Mouse (Mus musculus) hindbrain, embryonic 11.5 days (tissue): ENCODE measurements around the gene Snrpc. TPM values are rescaled to one million over a fixed set of nuclear protein-coding genes. Genes with fewer than 3 reads are reported as not detected.

Experiments used
- ATAC-seq: fragments of 200-750 bp; cut with Nextera tagmentation; 2 replicates; pipeline ENCODE4 v1.8.0; 2017; ENCODE audit warnings: mild to moderate bottlenecking, moderate TSS enrichment, moderate library complexity; ENCODE audit not compliant: low FRiP score
- DNase-seq: peaks from one replicate; pipeline ENCODE4 v3.0.0-alpha.2; 2015; ENCODE audit warnings: low spot score
- H3K27ac ChIP-seq: fragments of 300-500 bp; sonication (generic); 2 replicates; pipeline ENCODE4 v1.5.1; 2014; ENCODE audit warnings: mild to moderate bottlenecking, low read depth, low read length
- H3K27me3 ChIP-seq: fragments of 300-500 bp; sonication (generic); 2 replicates; pipeline ENCODE4 v1.6.1; 2014; ENCODE audit warnings: mild to moderate bottlenecking, low read length, moderate library complexity, mixed read lengths; ENCODE audit not compliant: control insufficient read depth, insufficient read depth
- H3K36me3 ChIP-seq: fragments of 300-500 bp; sonication (generic); 2 replicates; pipeline ENCODE4 v1.6.1; 2014; ENCODE audit warnings: mild to moderate bottlenecking, low read length, moderate library complexity, mixed read lengths; ENCODE audit not compliant: control insufficient read depth, insufficient read depth
- H3K4me1 ChIP-seq: fragments of 300-500 bp; sonication (generic); replicated peaks from 2 replicates; pipeline ENCODE4 v1.6.1; 2014; ENCODE audit warnings: low read length, mixed read lengths; ENCODE audit not compliant: control insufficient read depth, insufficient read depth
- H3K4me2 ChIP-seq: fragments of 300-500 bp; sonication (generic); replicated peaks from 2 replicates; pipeline ENCODE4 v1.6.1; 2014; ENCODE audit warnings: mild to moderate bottlenecking, low read depth, low read length
- H3K4me3 ChIP-seq: fragments of 300-500 bp; sonication (generic); 2 replicates; pipeline ENCODE4 v1.5.1; 2014; ENCODE audit warnings: low read depth, low read length
- H3K9ac ChIP-seq: fragments of 300-500 bp; sonication (generic); 2 replicates; pipeline ENCODE4 v1.6.1; 2014; ENCODE audit warnings: low read depth, low read length
- H3K9me3 ChIP-seq: fragments of 300-500 bp; sonication (generic); 2 replicates; pipeline ENCODE4 v1.6.1; 2016; ENCODE audit warnings: low read length; ENCODE audit not compliant: control insufficient read depth
- WGBS: fragments of 180-500 bp; shearing (Covaris S2); extraction: QIAGEN DNeasy Blood & Tissue Kit; methylation state at CpG from one replicate; pipeline ENCODE4 v1.1.7; 2014; 5-methylcytosine and 5-hydroxymethylcytosine counted together
- polyA plus RNA-seq: library from polyadenylated mRNA; unstranded; fragments of >200 nt; fragmentation: Nextera tagmentation; extraction: Ambion mirVana; gene quantifications from 2 replicates; pipeline ENCODE4 v1.2.1, GENCODE M21; 2014

Gene Snrpc
- polyA plus RNA-seq, 1 experiment from 2014 or later = 344 TPM

DNA sequence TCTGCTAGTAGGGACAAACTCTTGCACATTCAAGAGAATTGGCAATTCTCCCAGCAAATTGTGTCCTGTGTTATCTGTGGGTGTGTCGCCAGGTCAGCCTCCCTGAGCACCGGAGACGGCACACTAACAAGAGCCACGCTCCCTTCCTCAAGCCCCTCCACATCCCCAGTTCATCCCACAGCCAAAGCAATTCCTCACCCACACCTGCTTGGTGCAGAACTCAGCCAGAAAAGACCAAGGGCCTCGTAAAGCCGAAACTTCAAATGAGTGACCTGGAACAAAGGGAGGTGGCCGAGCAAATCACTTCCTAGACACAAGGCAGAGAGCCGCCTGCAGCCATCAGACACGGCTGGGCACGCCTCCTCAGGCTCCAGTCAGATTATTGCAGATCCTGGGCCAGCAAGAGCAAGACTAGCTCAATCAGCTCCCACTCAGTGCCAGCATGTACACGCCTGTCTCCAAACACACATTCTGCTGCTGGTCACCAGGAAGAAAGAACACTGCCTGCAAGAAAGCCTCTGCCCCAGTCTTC, 40.5 kb upstream of the Snrpc start:
- no peaks in the 10 kb centered on the region for H3K36me3 ChIP-seq
- no peaks in the 10 kb centered on the region for H3K27me3 ChIP-seq
- peaks cover 6% of the 10 kb centered on the region for H3K4me1 ChIP-seq
- ATAC-seq (no peak; the same call in 1 of the 2 replicates), DNase-seq (peak; percentile 52)
- no peaks in the 10 kb centered on the region for H3K9me3 ChIP-seq
- 48% methylated on average over 11 of the region's 11 CpGs for WGBS
- no peak overlapping the region for H3K4me3 ChIP-seq
- peak overlapping the region; percentile 54 for H3K9ac ChIP-seq
- H3K4me2 ChIP-seq = no peak overlapping the region; the same call in 1 of the 2 replicates
- peak overlapping the region; percentile 93 for H3K27ac ChIP-seq

DNA sequence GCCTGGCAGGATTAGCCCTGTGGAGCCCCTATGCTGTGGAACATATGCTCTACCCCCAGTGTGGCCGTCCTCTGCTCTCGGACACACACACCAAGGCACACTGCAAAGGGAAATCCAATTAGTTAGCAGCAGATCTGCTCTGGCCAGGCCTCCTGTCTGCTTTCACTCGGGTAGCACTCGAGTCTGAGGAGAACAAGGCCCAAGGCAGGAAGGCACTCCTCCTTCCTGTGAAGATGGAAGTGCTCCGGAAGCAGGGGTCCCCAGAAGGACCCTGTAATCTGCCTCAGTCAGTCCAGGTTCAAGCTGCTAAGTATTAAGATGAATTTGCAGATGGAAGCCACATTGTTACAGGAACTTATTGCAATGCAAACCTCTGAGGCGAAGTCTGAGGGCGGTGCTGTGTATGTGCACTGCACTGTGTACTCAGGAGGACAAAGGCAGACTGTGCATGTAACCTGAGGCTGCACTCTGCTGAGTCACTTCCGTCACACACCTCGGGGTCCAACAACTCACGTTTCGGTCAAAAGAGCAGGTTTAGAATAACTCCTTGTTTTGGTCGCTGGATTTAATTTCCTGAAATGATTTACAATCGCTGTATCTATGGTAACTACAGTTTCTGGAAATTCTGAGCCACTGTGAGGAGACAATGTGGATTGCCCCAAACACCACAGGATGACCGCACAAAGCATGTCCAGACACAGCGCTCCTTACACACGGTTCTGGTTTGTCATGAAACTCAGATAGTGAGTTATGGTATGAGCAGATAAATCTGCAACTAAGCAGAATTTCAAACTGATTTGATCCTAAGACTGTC, 38.0 kb upstream of the Snrpc start:
- Histone ChIP-seq H3K4me3 (no peak overlapping the region), H3K36me3 (no peaks in the 10 kb centered on the region), H3K9me3 (no peaks in the 10 kb centered on the region), H3K27me3 (no peaks in the 10 kb centered on the region), H3K4me1 (peaks cover 6% of the 10 kb centered on the region), H3K27ac (peak overlapping the region; percentile 82), H3K9ac (no peak overlapping the region), H3K4me2 (no peak overlapping the region)
- WGBS = 63% methylated on average over 16 of the region's 16 CpGs
- ATAC-seq (no peak), DNase-seq (peak; percentile 36)

DNA sequence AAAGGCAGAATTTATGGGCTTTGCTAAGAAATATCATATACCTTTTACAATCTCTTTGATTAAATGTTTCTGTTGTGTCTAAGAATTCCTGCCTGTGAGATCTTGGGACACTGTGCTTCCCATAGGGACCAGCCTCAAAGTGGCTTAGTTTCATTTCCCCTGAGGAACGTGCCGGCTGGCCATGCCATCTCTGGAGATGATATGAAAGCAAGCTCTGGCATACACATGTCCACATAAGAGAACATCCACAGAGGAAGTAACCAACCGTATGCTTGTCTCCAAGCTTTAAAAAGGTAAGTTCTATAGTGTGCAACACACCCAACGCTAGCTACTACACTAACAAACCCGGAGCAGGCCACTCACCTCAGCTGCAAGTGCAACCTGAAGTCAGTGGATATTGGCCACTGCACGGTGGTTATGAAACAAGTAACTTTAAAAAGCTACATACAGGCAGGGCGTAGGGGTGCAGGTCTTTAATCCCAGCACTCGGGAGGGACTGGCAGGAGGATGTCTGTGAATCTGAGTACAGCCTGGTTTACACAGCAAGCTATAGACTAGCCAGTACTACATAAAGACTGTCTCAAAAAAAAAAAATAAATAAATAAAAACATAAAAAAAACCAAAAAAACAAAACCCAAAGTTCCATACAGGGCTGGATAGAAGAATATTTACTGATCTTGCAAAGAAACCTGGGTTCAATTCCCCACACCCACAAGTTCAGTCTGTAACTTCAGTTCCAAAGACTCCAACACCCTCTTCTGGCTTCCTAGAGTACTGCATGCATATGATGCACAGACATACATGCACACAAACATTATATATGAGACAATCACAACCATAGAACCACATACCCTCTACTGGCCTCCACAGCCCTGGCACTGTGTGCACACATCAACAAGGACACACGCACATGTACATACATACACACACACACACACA, 37.0 kb upstream of the Snrpc start:
- Histone ChIP-seq H3K4me1 (peaks cover 6% of the 10 kb centered on the region), H3K9ac (no peak overlapping the region), H3K36me3 (no peaks in the 10 kb centered on the region), H3K27ac (no peak overlapping the region; the same call in 1 of the 2 replicates), H3K4me3 (no peak overlapping the region), H3K4me2 (no peak overlapping the region), H3K27me3 (no peaks in the 10 kb centered on the region), H3K9me3 (no peaks in the 10 kb centered on the region)
- no peak for ATAC-seq
- 91% methylated on average over 9 of the region's 9 CpGs for WGBS
- no peak for DNase-seq

DNA sequence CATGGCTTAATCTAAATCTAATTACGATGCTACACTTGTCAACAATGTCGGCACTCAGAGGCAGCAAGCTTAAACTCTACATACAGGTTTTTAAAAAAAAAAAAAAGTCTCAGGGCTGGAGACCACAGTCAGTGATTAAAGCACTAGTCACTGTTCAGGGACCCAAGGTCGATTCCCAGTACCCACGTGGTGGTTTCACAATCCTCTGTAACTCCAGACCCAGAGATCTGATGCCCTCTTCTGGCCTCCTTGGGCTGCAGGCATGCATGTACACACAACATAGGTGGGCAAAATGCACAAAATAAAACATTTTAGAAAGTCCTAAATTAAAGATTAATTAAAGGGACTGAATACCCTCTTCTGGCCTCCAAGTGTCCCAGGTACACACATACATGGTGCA, 34.2 kb upstream of the Snrpc start:
- WGBS = 82% methylated on average over 4 of the region's 4 CpGs

DNA sequence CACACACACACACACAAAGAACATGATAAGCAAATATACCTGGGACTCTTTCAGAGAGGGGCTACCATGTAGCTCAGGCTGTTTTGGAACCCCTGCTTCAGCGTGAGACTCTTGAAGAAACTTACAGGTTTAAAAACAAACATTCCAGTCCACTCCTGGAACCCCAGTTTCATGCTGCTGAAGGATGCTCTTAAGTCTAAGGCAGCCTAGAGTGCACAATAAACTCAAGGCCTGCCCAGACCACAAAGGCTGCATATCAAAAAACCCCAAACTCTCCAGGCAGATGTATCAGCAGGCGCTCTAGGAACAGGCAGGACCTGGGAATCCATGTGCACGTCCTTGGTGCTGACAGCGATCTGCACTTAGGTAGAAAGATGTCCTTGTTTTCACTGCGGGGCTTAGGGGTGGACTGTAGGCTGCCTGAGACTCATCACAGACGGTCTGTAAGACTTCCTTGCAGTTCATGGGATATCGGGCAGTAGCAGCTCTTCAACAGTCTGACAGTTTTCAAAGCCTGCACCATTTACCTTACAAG, 33.7 kb upstream of the Snrpc start:
- no peak overlapping the region for H3K4me2 ChIP-seq
- 85% methylated on average over 7 of the region's 7 CpGs for WGBS
- no peaks in the 10 kb centered on the region for H3K9me3 ChIP-seq
- DNase-seq = no peak
- peaks cover 3% of the 10 kb centered on the region; the same call in 1 of the 2 replicates for H3K4me1 ChIP-seq
- no peak overlapping the region for H3K27ac ChIP-seq
- no peak overlapping the region for H3K9ac ChIP-seq
- no peaks in the 10 kb centered on the region for H3K36me3 ChIP-seq
- H3K27me3 ChIP-seq = no peaks in the 10 kb centered on the region
- no peak for ATAC-seq
- H3K4me3 ChIP-seq = no peak overlapping the region

More for the DNA sequence above, 34.2 kb upstream of the Snrpc start:
- H3K4me2 ChIP-seq = no peak overlapping the region
- ATAC-seq (no peak), DNase-seq (no peak)
- H3K36me3 ChIP-seq = no peaks in the 10 kb centered on the region
- peaks cover 3% of the 10 kb centered on the region; the same call in 1 of the 2 replicates for H3K4me1 ChIP-seq
- H3K4me3 ChIP-seq = no peak overlapping the region
- H3K9ac ChIP-seq = no peak overlapping the region
- H3K27ac ChIP-seq = no peak overlapping the region
- H3K27me3 ChIP-seq = no peaks in the 10 kb centered on the region
- H3K9me3 ChIP-seq = no peaks in the 10 kb centered on the region

DNA sequence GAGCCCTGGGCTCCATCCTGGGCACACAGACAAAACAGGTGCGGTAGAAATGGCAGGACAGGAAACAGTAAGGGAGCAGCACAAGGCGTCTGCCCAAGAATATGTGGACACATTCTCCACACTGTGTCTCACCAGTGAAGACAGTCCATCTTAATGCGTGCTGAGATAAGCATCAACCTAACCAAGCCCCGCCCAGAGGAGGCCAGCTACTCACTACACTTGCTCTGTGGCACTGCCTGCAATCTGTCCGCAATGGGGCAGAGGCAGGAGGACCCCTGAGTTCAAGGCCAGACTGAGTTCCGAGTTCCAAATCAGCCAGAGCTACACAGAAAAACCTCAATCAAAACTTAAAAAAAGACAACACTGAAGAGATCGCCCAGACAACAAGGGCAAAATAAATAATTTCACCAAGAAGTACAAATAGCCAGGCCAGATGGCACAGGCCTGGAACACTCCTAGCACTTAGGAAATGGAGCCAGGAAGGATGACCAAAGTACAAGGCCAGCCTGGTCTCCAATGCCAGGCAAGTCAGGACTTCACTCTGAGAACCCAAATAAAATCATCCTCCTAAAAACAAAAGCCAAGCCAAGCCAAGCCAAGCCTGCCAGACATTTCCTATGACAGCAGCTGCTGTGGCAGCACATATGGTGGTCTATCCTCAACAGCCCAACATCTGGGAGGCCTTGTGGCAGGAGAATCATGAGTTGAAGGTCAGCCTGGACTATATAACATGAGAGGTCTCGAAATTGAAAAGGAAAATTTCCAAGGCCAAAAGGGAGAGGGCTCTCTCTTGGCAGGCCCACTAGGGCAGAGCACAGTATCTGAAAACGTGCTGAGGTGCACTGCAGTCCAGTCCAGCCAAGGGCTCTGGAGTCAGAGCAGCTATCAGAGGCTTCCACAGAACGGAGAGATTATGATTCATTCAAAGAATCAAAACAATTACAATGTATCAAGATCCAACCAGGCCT, 32.9 kb upstream of the Snrpc start:
- no peaks in the 10 kb centered on the region for H3K9me3 ChIP-seq
- H3K27me3 ChIP-seq = no peaks in the 10 kb centered on the region
- no peak overlapping the region for H3K4me3 ChIP-seq
- ATAC-seq = no peak
- H3K9ac ChIP-seq = no peak overlapping the region
- H3K4me2 ChIP-seq = no peak overlapping the region
- 94% methylated on average over 10 of the region's 10 CpGs for WGBS
- no peak for DNase-seq
- H3K36me3 ChIP-seq = no peaks in the 10 kb centered on the region
- H3K4me1 ChIP-seq = 0 out of 2 replicates have a peak, but pooled peaks cover 3% of the 10 kb centered on the region
- no peak overlapping the region for H3K27ac ChIP-seq

DNA sequence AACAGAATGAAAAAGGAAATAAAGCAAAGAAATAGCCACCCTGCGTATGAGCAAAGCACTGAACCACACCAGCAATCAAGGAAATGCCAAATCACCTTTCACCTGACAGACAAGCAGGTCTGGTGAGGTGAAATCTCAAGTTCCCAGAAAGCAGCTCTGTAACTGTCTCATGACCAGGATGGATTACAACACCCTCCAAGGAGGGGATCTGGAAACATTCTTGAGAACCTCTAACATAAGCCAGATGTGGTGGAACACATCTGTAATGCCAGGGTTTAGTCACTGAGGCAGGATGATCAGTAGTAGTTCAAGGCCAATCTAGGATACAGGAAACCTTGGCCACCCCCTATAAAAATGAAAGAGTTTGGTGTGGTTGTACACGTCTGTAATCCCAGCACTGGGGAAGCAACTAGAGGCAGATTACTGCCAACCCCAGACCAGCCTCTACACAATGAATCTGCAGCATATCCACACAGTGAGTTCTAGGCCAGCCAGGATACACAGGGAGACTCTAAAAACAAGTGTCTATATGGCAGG, 30.3 kb upstream of the Snrpc start:
- no peaks in the 10 kb centered on the region for H3K9me3 ChIP-seq
- ATAC-seq (no peak), DNase-seq (no peak)
- 86% methylated on average over 2 of the region's 2 CpGs for WGBS
- H3K4me3 ChIP-seq = no peak overlapping the region
- no peak overlapping the region for H3K27ac ChIP-seq
- no peak overlapping the region for H3K4me2 ChIP-seq
- H3K9ac ChIP-seq = no peak overlapping the region
- H3K4me1 ChIP-seq = no peaks in the 10 kb centered on the region
- H3K27me3 ChIP-seq = no peaks in the 10 kb centered on the region
- no peaks in the 10 kb centered on the region for H3K36me3 ChIP-seq
